Mouse (Mus musculus) erythroblast, embryonic 14.5 days (primary cell): ENCODE results near the gene Gdf2. TPM values are rescaled to one million over a fixed set of nuclear protein-coding genes. Genes with fewer than 3 reads are reported as not detected.

Experiments used
- H3K27me3 ChIP-seq: 2 replicates; pipeline ENCODE4 v1.6.1; 2012; ENCODE audit warnings: inconsistent platforms; ENCODE audit not compliant: control insufficient read depth
- H3K36me3 ChIP-seq: 2 replicates; pipeline ENCODE4 v1.6.1; 2012; ENCODE audit warnings: mild to moderate bottlenecking, inconsistent platforms; ENCODE audit not compliant: control insufficient read depth
- H3K4me1 ChIP-seq: 2 replicates; pipeline ENCODE4 v1.6.1; 2012; ENCODE audit warnings: inconsistent platforms; ENCODE audit not compliant: control insufficient read depth
- H3K4me3 ChIP-seq: replicated peaks from 2 replicates; pipeline ENCODE3; 2012; ENCODE audit warnings: moderate library complexity, mild to moderate bottlenecking, inconsistent platforms
- H3K9me3 ChIP-seq: 2 replicates; pipeline ENCODE4 v1.6.1; 2012; ENCODE audit warnings: low read length, inconsistent platforms, mixed read lengths; ENCODE audit not compliant: control insufficient read depth
- GATA1 ChIP-seq: IDR thresholded peaks from 2 replicates; pipeline ENCODE4 v1.6.1; 2012; ENCODE audit warnings: low read length, inconsistent platforms, mixed read lengths
- TAL1 ChIP-seq: IDR thresholded peaks from 3 replicates; pipeline ENCODE4 v1.6.1; 2012; ENCODE audit warnings: low read length, inconsistent platforms, mixed read lengths
- polyA plus RNA-seq: library from polyadenylated mRNA; stranded (reverse); fragments of >175 nt; gene quantifications from 2 replicates; pipeline ENCODE4 v1.2.3, GENCODE M21; 2012

Gene Gdf2
- not detected in 2 replicates for polyA plus RNA-seq

DNA sequence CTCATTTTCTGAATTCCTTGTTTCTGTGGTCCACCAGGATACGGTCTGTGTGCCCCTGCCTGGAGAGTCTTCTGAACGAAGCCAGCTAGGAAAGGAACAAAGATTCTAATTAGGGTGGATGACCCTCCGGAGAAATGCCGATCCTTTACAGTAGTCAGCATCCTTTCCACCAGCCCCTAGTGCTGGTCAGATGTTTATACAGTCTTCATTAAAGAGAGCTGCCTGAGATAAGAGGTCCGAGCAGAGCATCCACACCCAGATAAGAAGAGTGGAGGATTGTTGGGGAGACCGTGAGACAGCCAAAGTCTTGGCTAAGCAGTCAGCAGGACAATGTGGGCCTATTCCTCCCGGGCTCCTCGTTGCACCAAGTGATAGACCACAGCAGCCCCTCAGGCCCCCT, at the start of gene Gdf2:
Gene Gdf2 (plus strand): TSS at position 301 of the 400 bp plus-strand sequence.
- Histone ChIP-seq H3K4me3 (no peak within 1 kb of the TSS), H3K9me3 (no peaks in the 10 kb centered on the region)
- no peak for TF ChIP-seq GATA1
- no peak for TF ChIP-seq TAL1

DNA sequence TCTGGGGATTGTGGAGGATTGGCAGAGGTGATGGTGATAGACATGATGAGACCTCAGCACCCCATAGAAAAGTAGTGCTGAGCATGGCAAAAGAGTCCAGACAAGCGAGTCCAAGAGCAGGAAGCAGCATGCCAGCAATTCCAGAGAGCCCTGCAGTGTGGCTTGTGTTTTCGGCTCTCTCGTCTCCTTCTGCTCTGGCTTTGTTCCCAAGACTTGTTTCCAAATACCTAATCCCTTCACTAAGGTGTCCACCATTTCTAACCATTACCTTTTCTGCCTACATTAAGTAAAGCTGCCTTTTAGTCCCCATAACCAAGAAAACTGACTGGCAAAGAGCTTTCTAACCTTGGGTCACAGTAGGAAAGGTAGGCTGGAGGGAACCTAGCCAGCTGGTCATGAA, 49.3 kb upstream of the Gdf2 start:
- no peak overlapping the region for H3K4me3 ChIP-seq
- TF ChIP-seq GATA1, result no peak
- TF ChIP-seq TAL1, result no peak
- no peaks in the 10 kb centered on the region for H3K27me3 ChIP-seq
- no peaks in the 10 kb centered on the region for H3K36me3 ChIP-seq
- no peaks in the 10 kb centered on the region for H3K4me1 ChIP-seq
- peaks cover 2% of the 10 kb centered on the region; the same call in 1 of the 2 replicates for H3K9me3 ChIP-seq

More for the DNA sequence above, at the start of gene Gdf2:
- Histone ChIP-seq H3K36me3 (no peaks in the 10 kb centered on the region), H3K4me1 (no peaks in the 10 kb centered on the region), H3K27me3 (no peaks in the 10 kb centered on the region)

DNA sequence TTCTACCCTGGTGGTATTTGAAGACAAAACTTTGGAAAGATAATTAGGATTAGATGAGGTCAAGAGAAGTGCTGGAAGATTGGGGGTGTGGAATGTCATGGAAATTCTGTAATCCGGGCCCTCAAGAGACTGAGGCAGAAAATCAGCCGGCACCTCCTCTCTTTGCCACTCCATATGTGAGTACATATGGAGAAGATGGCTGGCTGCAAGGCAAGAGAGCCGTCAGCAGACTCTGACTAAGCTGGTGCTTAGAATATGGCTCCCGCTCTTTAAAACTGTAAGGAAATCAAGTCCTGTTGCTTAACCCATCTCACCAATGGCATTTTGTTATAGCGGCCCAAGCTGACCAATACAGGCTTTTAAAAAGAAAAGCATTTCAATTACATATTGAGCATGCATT, 45.1 kb upstream of the Gdf2 start:
- no peaks in the 10 kb centered on the region for H3K4me1 ChIP-seq
- no peak overlapping the region for H3K4me3 ChIP-seq
- H3K36me3 ChIP-seq, result no peaks in the 10 kb centered on the region
- TF ChIP-seq TAL1 (no peak), GATA1 (no peak)
- peaks cover 2% of the 10 kb centered on the region; the same call in 1 of the 2 replicates for H3K9me3 ChIP-seq
- no peaks in the 10 kb centered on the region for H3K27me3 ChIP-seq

DNA sequence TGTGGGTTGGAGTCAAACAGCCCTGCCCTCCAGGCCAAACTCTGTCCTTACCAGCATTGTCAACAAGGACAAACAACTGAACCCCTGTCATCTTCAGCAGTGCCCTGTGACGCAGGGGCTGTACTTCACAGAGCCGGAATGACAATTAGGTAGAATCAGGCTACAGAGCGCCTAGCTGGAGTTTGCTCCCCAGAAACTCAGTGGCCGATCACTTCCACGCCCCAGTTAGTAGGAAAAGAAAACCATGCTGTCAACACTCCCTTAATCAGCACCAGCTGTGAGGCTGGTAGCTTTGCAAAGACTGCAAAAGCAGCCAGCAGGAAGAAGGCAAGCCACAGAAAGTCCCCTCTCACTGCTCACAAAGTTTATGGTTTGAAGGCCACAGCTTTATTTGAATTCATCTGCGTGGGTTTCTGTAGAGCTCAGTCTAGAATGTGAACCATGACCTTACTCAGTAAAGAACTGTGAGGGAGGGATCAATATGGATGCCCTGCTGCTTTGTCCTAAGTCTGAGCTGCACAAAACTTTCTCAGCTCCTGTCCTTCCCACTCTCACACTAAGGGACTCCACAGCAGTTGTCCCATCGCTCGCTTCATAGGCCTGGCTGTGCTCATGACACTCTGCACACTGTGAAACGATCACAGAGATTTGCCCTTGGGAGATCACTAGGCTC, 44.1 kb upstream of the Gdf2 start:
- Histone ChIP-seq H3K4me1 (no peaks in the 10 kb centered on the region), H3K27me3 (no peaks in the 10 kb centered on the region), H3K36me3 (no peaks in the 10 kb centered on the region), H3K9me3 (peaks cover 2% of the 10 kb centered on the region; the same call in 1 of the 2 replicates), H3K4me3 (no peak overlapping the region)
- TF ChIP-seq TAL1 (no peak), GATA1 (no peak)

GRCm38 (mm10) chr14:33902783-33903182, 38.1 kb upstream of the Gdf2 start:
- Histone ChIP-seq H3K9me3 (peaks cover 3% of the 10 kb centered on the region), H3K36me3 (no peaks in the 10 kb centered on the region), H3K27me3 (no peaks in the 10 kb centered on the region), H3K4me1 (no peaks in the 10 kb centered on the region), H3K4me3 (no peak overlapping the region)
- TF ChIP-seq TAL1 (no peak), GATA1 (no peak)

DNA sequence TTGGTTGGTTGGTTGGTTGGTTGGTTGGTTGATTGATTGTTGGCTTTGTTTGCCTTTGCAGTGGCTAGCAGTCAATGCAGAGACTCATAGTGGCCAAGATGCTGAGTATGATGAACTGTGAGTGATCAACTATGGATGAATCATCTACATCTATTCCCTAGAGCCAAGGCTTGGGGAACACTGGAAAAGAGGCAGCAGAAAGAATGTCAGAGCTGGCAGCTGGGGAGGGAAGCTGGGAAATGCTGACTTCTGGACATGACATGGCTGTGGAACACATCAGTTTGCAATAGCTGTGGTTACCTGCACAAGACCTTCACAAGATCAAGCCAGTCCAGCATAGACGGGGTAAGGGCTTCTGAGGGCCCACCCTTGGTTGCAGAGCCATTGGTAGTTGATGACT, 37.6 kb upstream of the Gdf2 start:
- TF ChIP-seq TAL1 (no peak), GATA1 (no peak)
- Histone ChIP-seq H3K9me3 (peaks cover 3% of the 10 kb centered on the region), H3K36me3 (no peaks in the 10 kb centered on the region), H3K4me1 (no peaks in the 10 kb centered on the region), H3K27me3 (no peaks in the 10 kb centered on the region), H3K4me3 (no peak overlapping the region)

GRCm38 (mm10) chr14:33904851-33905250, 36.0 kb upstream of the Gdf2 start:
- Histone ChIP-seq H3K27me3 (no peaks in the 10 kb centered on the region), H3K9me3 (peaks cover 3% of the 10 kb centered on the region), H3K4me3 (no peak overlapping the region), H3K4me1 (no peaks in the 10 kb centered on the region), H3K36me3 (no peaks in the 10 kb centered on the region)
- TF ChIP-seq TAL1 (no peak), GATA1 (no peak)

GRCm38 (mm10) chr14:33913727-33914126, 27.1 kb upstream of the Gdf2 start:
- no peak for TF ChIP-seq GATA1
- TF ChIP-seq TAL1, result no peak
- Histone ChIP-seq H3K27me3 (no peaks in the 10 kb centered on the region; the same call in 1 of the 2 replicates), H3K9me3 (no peaks in the 10 kb centered on the region; the same call in 1 of the 2 replicates), H3K4me1 (no peaks in the 10 kb centered on the region), H3K36me3 (no peaks in the 10 kb centered on the region), H3K4me3 (no peak overlapping the region)

DNA sequence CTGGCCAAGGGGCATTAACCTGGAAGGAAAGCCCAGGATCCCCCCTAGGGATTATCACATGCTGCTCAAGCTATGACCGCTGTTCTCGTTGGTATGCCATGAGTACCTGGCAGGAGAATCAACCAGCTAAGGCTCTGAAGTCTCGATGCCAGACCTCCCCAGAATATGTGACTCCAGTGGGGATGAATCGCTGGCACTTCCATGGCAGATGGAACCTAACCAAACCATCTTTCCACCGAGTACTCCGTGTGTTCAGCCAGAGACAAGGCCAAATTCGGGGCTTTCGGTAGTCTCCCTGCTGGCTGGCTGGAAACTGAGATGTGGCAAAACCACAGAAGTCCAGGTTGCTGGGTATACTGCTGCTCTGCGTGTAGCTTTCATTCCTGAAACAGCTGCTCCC, 26.6 kb upstream of the Gdf2 start:
- H3K27me3 ChIP-seq, result no peaks in the 10 kb centered on the region; the same call in 1 of the 2 replicates
- no peak for TF ChIP-seq TAL1
- TF ChIP-seq GATA1, result no peak
- no peaks in the 10 kb centered on the region; the same call in 1 of the 2 replicates for H3K9me3 ChIP-seq
- H3K36me3 ChIP-seq, result no peaks in the 10 kb centered on the region
- H3K4me1 ChIP-seq, result no peaks in the 10 kb centered on the region
- H3K4me3 ChIP-seq, result no peak overlapping the region
